Mouse (Mus musculus): ENCODE measurements around the gene Gm45623. TPM values are rescaled to one million over a fixed set of nuclear protein-coding genes. Genes with fewer than 3 reads are reported as not detected.

The Gm45623 gene
- polyA plus RNA-seq, 1 experiment from 2014 or later: not detected

Other genes starting within 250 kb of the Gm45623 start
- gene Fbxl21, start 231.4 kb downstream of the Gm45623 start, polyA plus RNA-seq (2016; fragmentation: Nextera tagmentation; extraction: Ambion mirVana): 2.8 TPM in 2 replicates
- gene Lect2, start 205.3 kb downstream of the Gm45623 start, polyA plus RNA-seq (2016; fragmentation: Nextera tagmentation; extraction: Ambion mirVana): not detected in 2 replicates
- 111 and 113 TPM in 2 replicates for gene Tgfbi, start 144.3 kb downstream of the Gm45623 start, polyA plus RNA-seq (2016; fragmentation: Nextera tagmentation; extraction: Ambion mirVana)
- gene Smad5, start 50.8 kb downstream of the Gm45623 start, polyA plus RNA-seq (2016; fragmentation: Nextera tagmentation; extraction: Ambion mirVana): 52.6 and 56.3 TPM in 2 replicates
- not detected in 2 replicates for gene Trpc7, start 142.2 kb upstream of the Gm45623 start, polyA plus RNA-seq (2016; fragmentation: Nextera tagmentation; extraction: Ambion mirVana)